Mouse (Mus musculus): ENCODE results near the gene Eml1.

- TF ChIP-seq MAX (IDR thresholded peaks at IDR 0.05): no peak
- TF ChIP-seq CTCF (IDR thresholded peaks at IDR 0.05; ENCODE audit: control insufficient read depth, insufficient read depth, insufficient read length): no peak
- no peak for TF ChIP-seq USF1 (IDR thresholded peaks at IDR 0.05; ENCODE audit: low read depth)
- TF ChIP-seq MYOD1 (IDR thresholded peaks at IDR 0.05; ENCODE audit: control insufficient read depth, insufficient read length, low read depth): no peak
These were observed at the start of gene Eml1 for GRCm38 (mm10) chr12:108370596-108371428.
